Mouse (Mus musculus) hematopoietic multipotent progenitor cell, adult 10-12 weeks (in vitro differentiated cells): ENCODE measurements around the gene Clec1b. TPM values are rescaled to one million over a fixed set of nuclear protein-coding genes. Genes with fewer than 3 reads are reported as not detected.

ENCODE experiments used
- polyA plus RNA-seq: library from polyadenylated mRNA; stranded (reverse); fragments of >175 nt; gene quantifications from 2 replicates; pipeline ENCODE4 v1.2.3, GENCODE M21; 2012; ENCODE audit warnings: low replicate concordance

Clec1b gene
- 0.21 TPM in 1 of 2 replicates, not detected in the other for polyA plus RNA-seq

GRCm38 (mm10) chr6:129396997-129397396 lies at the start of gene Clec1b:
Gene Clec1b (plus strand): TSS chr6:129397297.

GRCm38 (mm10) chr6:129385774-129386173 lies 11.3 kb upstream of the Clec1b start, which contains the start of gene Clec12b:
Gene Clec12b (minus strand): TSS chr6:129385874.

GRCm38 (mm10) chr6:129408562-129408961 lies 11.5 kb downstream of the Clec1b start, which contains the start of gene Clec9a:
Gene Clec9a (plus strand): TSS chr6:129408862.

GRCm38 (mm10) chr6:129451411-129452039 lies 54.4 kb downstream of the Clec1b start, which contains the start of gene Clec1a:
Gene Clec1a (minus strand): TSS chr6:129452000.

Other genes with a start within 250 kb of the Clec1b start
- gene Clec2d, start 216.7 kb upstream of the Clec1b start, polyA plus RNA-seq, result 28.1 and 28.2 TPM in 2 replicates
- 0.56 and 2.8 TPM in 2 replicates for gene Cd69, start 121.9 kb upstream of the Clec1b start, polyA plus RNA-seq
- not detected in 2 replicates for gene 4922502D21Rik, start 65.5 kb upstream of the Clec1b start, polyA plus RNA-seq
- 2.9 and 6.0 TPM in 2 replicates for gene Clec12a, start 54.6 kb upstream of the Clec1b start, polyA plus RNA-seq
- not detected in 2 replicates for gene Clec12b, start 11.4 kb upstream of the Clec1b start, polyA plus RNA-seq
- gene Clec9a, start 11.6 kb downstream of the Clec1b start, polyA plus RNA-seq, result 0.98 and 1.6 TPM in 2 replicates
- gene Clec1a, start 54.7 kb downstream of the Clec1b start, polyA plus RNA-seq, result 0.07 TPM in 1 of 2 replicates, not detected in the other
- 0.15 and 0.17 TPM in 2 replicates for gene Olr1, start 109.9 kb downstream of the Clec1b start, polyA plus RNA-seq
- not detected in 2 replicates for gene Tmem52b, start 115.3 kb downstream of the Clec1b start, polyA plus RNA-seq
- 12.9 and 13.7 TPM in 2 replicates for gene Gabarapl1, start 135.9 kb downstream of the Clec1b start, polyA plus RNA-seq
- gene Klre1, start 180.6 kb downstream of the Clec1b start, polyA plus RNA-seq, result 0.93 and 1.4 TPM in 2 replicates
- gene Klrd1, start 194.5 kb downstream of the Clec1b start, polyA plus RNA-seq, result 1.9 and 3.4 TPM in 2 replicates
- gene Klrk1, start 226.6 kb downstream of the Clec1b start, polyA plus RNA-seq, result 2.8 and 4.9 TPM in 2 replicates
- gene Klrc3, start 246.0 kb downstream of the Clec1b start, polyA plus RNA-seq, result 0.36 TPM in 1 of 2 replicates, not detected in the other